Mouse (Mus musculus) embryonic facial prominence, embryonic 11.5 days (tissue): Measurements from ENCODE around the gene Ankfn1. TPM values are rescaled to one million over a fixed set of nuclear protein-coding genes. Genes with fewer than 3 reads are reported as not detected.

Experiments used
- polyA plus RNA-seq: library from polyadenylated mRNA; unstranded; fragments of >200 nt; fragmentation: Nextera tagmentation; extraction: Ambion mirVana; gene quantifications from 2 replicates; pipeline ENCODE4 v1.2.1, GENCODE M21; 2014

Ankfn1 gene
- polyA plus RNA-seq, 1 experiment from 2014 or later: 0.48 TPM

Other genes starting within 250 kb of the Ankfn1 start
- 6.2 and 7.7 TPM in 2 replicates for gene Pctp, start 225.2 kb upstream of the Ankfn1 start, polyA plus RNA-seq